Mouse (Mus musculus): ENCODE results near the gene Lce1a1. TPM values are rescaled to one million over a fixed set of nuclear protein-coding genes. Genes with fewer than 3 reads are reported as not detected.

Lce1a1 gene
- polyA plus RNA-seq, 2 experiments, result not detected

DNA sequence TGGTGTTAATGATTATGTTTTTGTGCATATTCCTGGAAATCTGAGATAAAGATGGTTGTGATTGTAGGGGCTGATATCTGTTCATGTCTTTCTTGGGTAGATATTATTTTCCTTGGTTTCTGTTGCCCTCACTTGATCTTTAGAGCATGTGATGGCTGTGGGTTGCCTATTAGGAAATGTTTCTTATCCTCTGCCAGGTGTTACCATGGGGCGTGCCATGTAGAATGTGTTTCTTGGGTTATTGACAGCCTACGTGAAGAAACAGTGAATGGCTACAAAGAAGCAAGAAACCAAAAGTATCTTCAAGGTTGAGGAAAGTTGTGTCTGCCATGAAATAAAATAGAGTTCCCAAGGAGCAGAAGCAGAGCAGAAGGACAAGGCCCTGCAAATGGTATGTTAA is 49.7 kb downstream of the Lce1a1 start:
- Histone ChIP-seq H3K9ac (ENCODE audit: low read depth, low read length, severe bottlenecking) (no peak overlapping the region), H3K4me2 (replicated peaks; ENCODE audit: low read depth, low read length, severe bottlenecking) (no peak overlapping the region), H3K36me3 (ENCODE audit: control insufficient read depth, insufficient read depth, low read length) (no peaks in the 10 kb centered on the region), H3K4me3 (replicated peaks; ENCODE audit: low read length) (no peak overlapping the region), H3K27ac (replicated peaks; ENCODE audit: low read depth, low read length) (no peak overlapping the region), H3K4me1 (ENCODE audit: control insufficient read depth, insufficient read depth, low read length) (no peaks in the 10 kb centered on the region), H3K9me3 (ENCODE audit: control insufficient read depth, low read length) (peaks cover 6% of the 10 kb centered on the region; the same call in 1 of the 2 replicates), H3K27me3 (ENCODE audit: control insufficient read depth, insufficient read depth, low read length) (no peaks in the 10 kb centered on the region)
- TF ChIP-seq POLR2A (IDR thresholded peaks at IDR 0.05; ENCODE audit: borderline replicate concordance, extremely low read depth, insufficient read depth, insufficient read length), result no peak
- no peak for ATAC-seq (ENCODE audit: low FRiP score, low read depth)
- 88% methylated on average over 2 of the region's 2 CpGs for WGBS
- no peak for DNase-seq (ENCODE audit: low spot score)

Other genes with a start within 250 kb of the Lce1a1 start
- gene Sprr2i, start 240.3 kb downstream of the Lce1a1 start, polyA plus RNA-seq (2012; rRNA removed), result not detected in 2 replicates
- not detected in 2 replicates for gene Sprr2i, start 240.3 kb downstream of the Lce1a1 start, polyA plus RNA-seq (2014; fragmentation: Nextera tagmentation; extraction: Ambion mirVana)
- not detected in 2 replicates for gene Sprr2j-ps, start 230.2 kb downstream of the Lce1a1 start, polyA plus RNA-seq (2012; rRNA removed)
- gene Sprr2j-ps, start 230.2 kb downstream of the Lce1a1 start, polyA plus RNA-seq (2014; fragmentation: Nextera tagmentation; extraction: Ambion mirVana), result 0.39 TPM in 1 of 2 replicates, not detected in the other
- 6.2 and 7.4 TPM in 2 replicates for gene Gm9774, start 218.9 kb downstream of the Lce1a1 start, polyA plus RNA-seq (2012; rRNA removed)
- 5.1 and 5.9 TPM in 2 replicates for gene Gm9774, start 218.9 kb downstream of the Lce1a1 start, polyA plus RNA-seq (2014; fragmentation: Nextera tagmentation; extraction: Ambion mirVana)
- not detected in 2 replicates for gene Sprr2k, start 215.7 kb downstream of the Lce1a1 start, polyA plus RNA-seq (2012; rRNA removed)
- gene Sprr2k, start 215.7 kb downstream of the Lce1a1 start, polyA plus RNA-seq (2014; fragmentation: Nextera tagmentation; extraction: Ambion mirVana), result not detected in 2 replicates
- gene Sprr1b, start 209.5 kb downstream of the Lce1a1 start, polyA plus RNA-seq (2012; rRNA removed), result 6.1 and 6.3 TPM in 2 replicates
- gene Sprr1b, start 209.5 kb downstream of the Lce1a1 start, polyA plus RNA-seq (2014; fragmentation: Nextera tagmentation; extraction: Ambion mirVana), result 8.4 and 15.7 TPM in 2 replicates
- not detected in 2 replicates for gene Sprr3, start 189.6 kb downstream of the Lce1a1 start, polyA plus RNA-seq (2012; rRNA removed)
- 0.25 TPM in 1 of 2 replicates, not detected in the other for gene Sprr3, start 189.6 kb downstream of the Lce1a1 start, polyA plus RNA-seq (2014; fragmentation: Nextera tagmentation; extraction: Ambion mirVana)
- 6.4 and 6.5 TPM in 2 replicates for gene Sprr1a, start 162.4 kb downstream of the Lce1a1 start, polyA plus RNA-seq (2012; rRNA removed)
- 12.7 and 21.2 TPM in 2 replicates for gene Sprr1a, start 162.4 kb downstream of the Lce1a1 start, polyA plus RNA-seq (2014; fragmentation: Nextera tagmentation; extraction: Ambion mirVana)
- not detected in 2 replicates for gene Sprr4, start 147.8 kb downstream of the Lce1a1 start, polyA plus RNA-seq (2012; rRNA removed)
- gene Sprr4, start 147.8 kb downstream of the Lce1a1 start, polyA plus RNA-seq (2014; fragmentation: Nextera tagmentation; extraction: Ambion mirVana), result not detected in 2 replicates
- gene 2310046K23Rik, start 113.8 kb downstream of the Lce1a1 start, polyA plus RNA-seq (2012; rRNA removed), result not detected in 2 replicates
- gene 2310046K23Rik, start 113.8 kb downstream of the Lce1a1 start, polyA plus RNA-seq (2014; fragmentation: Nextera tagmentation; extraction: Ambion mirVana), result not detected in 2 replicates
- 0.12 and 0.14 TPM in 2 replicates for gene Ivl, start 74.6 kb downstream of the Lce1a1 start, polyA plus RNA-seq (2012; rRNA removed)
- gene Ivl, start 74.6 kb downstream of the Lce1a1 start, polyA plus RNA-seq (2014; fragmentation: Nextera tagmentation; extraction: Ambion mirVana), result 0.14 and 0.72 TPM in 2 replicates
- gene Smcp, start 59.3 kb downstream of the Lce1a1 start, polyA plus RNA-seq (2012; rRNA removed), result not detected in 2 replicates
- not detected in 2 replicates for gene Smcp, start 59.3 kb downstream of the Lce1a1 start, polyA plus RNA-seq (2014; fragmentation: Nextera tagmentation; extraction: Ambion mirVana)
- not detected in 2 replicates for gene 2210017I01Rik, start 40.8 kb downstream of the Lce1a1 start, polyA plus RNA-seq (2012; rRNA removed)
- not detected in 2 replicates for gene 2210017I01Rik, start 40.8 kb downstream of the Lce1a1 start, polyA plus RNA-seq (2014; fragmentation: Nextera tagmentation; extraction: Ambion mirVana)
- not detected in 2 replicates for gene Lce6a, start 26.6 kb downstream of the Lce1a1 start, polyA plus RNA-seq (2012; rRNA removed)
- gene Lce6a, start 26.6 kb downstream of the Lce1a1 start, polyA plus RNA-seq (2014; fragmentation: Nextera tagmentation; extraction: Ambion mirVana), result 0.59 TPM in 1 of 2 replicates, not detected in the other
- not detected in 2 replicates for gene Lce1b, start 8.6 kb upstream of the Lce1a1 start, polyA plus RNA-seq (2012; rRNA removed)
- gene Lce1b, start 8.6 kb upstream of the Lce1a1 start, polyA plus RNA-seq (2014; fragmentation: Nextera tagmentation; extraction: Ambion mirVana), result not detected in 2 replicates
- gene Lce1a2, start 22.0 kb upstream of the Lce1a1 start, polyA plus RNA-seq (2012; rRNA removed), result not detected in 2 replicates
- not detected in 2 replicates for gene Lce1a2, start 22.0 kb upstream of the Lce1a1 start, polyA plus RNA-seq (2014; fragmentation: Nextera tagmentation; extraction: Ambion mirVana)
- not detected in 2 replicates for gene Lce1c, start 30.9 kb upstream of the Lce1a1 start, polyA plus RNA-seq (2012; rRNA removed)
- gene Lce1c, start 30.9 kb upstream of the Lce1a1 start, polyA plus RNA-seq (2014; fragmentation: Nextera tagmentation; extraction: Ambion mirVana), result not detected in 2 replicates
- gene Lce1d, start 38.9 kb upstream of the Lce1a1 start, polyA plus RNA-seq (2012; rRNA removed), result not detected in 2 replicates
- not detected in 2 replicates for gene Lce1d, start 38.9 kb upstream of the Lce1a1 start, polyA plus RNA-seq (2014; fragmentation: Nextera tagmentation; extraction: Ambion mirVana)
- not detected in 2 replicates for gene Lce1e, start 60.8 kb upstream of the Lce1a1 start, polyA plus RNA-seq (2012; rRNA removed)
- gene Lce1e, start 60.8 kb upstream of the Lce1a1 start, polyA plus RNA-seq (2014; fragmentation: Nextera tagmentation; extraction: Ambion mirVana), result not detected in 2 replicates
- gene Lce1f, start 72.0 kb upstream of the Lce1a1 start, polyA plus RNA-seq (2012; rRNA removed), result not detected in 2 replicates
- not detected in 2 replicates for gene Lce1f, start 72.0 kb upstream of the Lce1a1 start, polyA plus RNA-seq (2014; fragmentation: Nextera tagmentation; extraction: Ambion mirVana)
- gene Gm38119, start 90.8 kb upstream of the Lce1a1 start, polyA plus RNA-seq (2012; rRNA removed), result not detected in 2 replicates
- gene Gm38119, start 90.8 kb upstream of the Lce1a1 start, polyA plus RNA-seq (2014; fragmentation: Nextera tagmentation; extraction: Ambion mirVana), result not detected in 2 replicates
- not detected in 2 replicates for gene Lce1g, start 104.0 kb upstream of the Lce1a1 start, polyA plus RNA-seq (2012; rRNA removed)
- not detected in 2 replicates for gene Lce1g, start 104.0 kb upstream of the Lce1a1 start, polyA plus RNA-seq (2014; fragmentation: Nextera tagmentation; extraction: Ambion mirVana)
- gene Lce1h, start 116.8 kb upstream of the Lce1a1 start, polyA plus RNA-seq (2012; rRNA removed), result not detected in 2 replicates
- gene Lce1h, start 116.8 kb upstream of the Lce1a1 start, polyA plus RNA-seq (2014; fragmentation: Nextera tagmentation; extraction: Ambion mirVana), result not detected in 2 replicates
- gene Lce1i, start 130.6 kb upstream of the Lce1a1 start, polyA plus RNA-seq (2012; rRNA removed), result not detected in 2 replicates
- not detected in 2 replicates for gene Lce1i, start 130.6 kb upstream of the Lce1a1 start, polyA plus RNA-seq (2014; fragmentation: Nextera tagmentation; extraction: Ambion mirVana)
- gene Lce1j, start 142.2 kb upstream of the Lce1a1 start, polyA plus RNA-seq (2012; rRNA removed), result not detected in 2 replicates
- not detected in 2 replicates for gene Lce1j, start 142.2 kb upstream of the Lce1a1 start, polyA plus RNA-seq (2014; fragmentation: Nextera tagmentation; extraction: Ambion mirVana)
- not detected in 2 replicates for gene Lce1k, start 159.6 kb upstream of the Lce1a1 start, polyA plus RNA-seq (2012; rRNA removed)
- not detected in 2 replicates for gene Lce1k, start 159.6 kb upstream of the Lce1a1 start, polyA plus RNA-seq (2014; fragmentation: Nextera tagmentation; extraction: Ambion mirVana)
- gene Kprp, start 178.9 kb upstream of the Lce1a1 start, polyA plus RNA-seq (2012; rRNA removed), result 0.03 TPM in 1 of 2 replicates, not detected in the other
- gene Kprp, start 178.9 kb upstream of the Lce1a1 start, polyA plus RNA-seq (2014; fragmentation: Nextera tagmentation; extraction: Ambion mirVana), result not detected in 2 replicates
- not detected in 2 replicates for gene Lce1l, start 203.0 kb upstream of the Lce1a1 start, polyA plus RNA-seq (2012; rRNA removed)
- not detected in 2 replicates for gene Lce1l, start 203.0 kb upstream of the Lce1a1 start, polyA plus RNA-seq (2014; fragmentation: Nextera tagmentation; extraction: Ambion mirVana)
- gene 2310050C09Rik, start 221.9 kb upstream of the Lce1a1 start, polyA plus RNA-seq (2012; rRNA removed), result 0.05 and 0.06 TPM in 2 replicates
- not detected in 2 replicates for gene 2310050C09Rik, start 221.9 kb upstream of the Lce1a1 start, polyA plus RNA-seq (2014; fragmentation: Nextera tagmentation; extraction: Ambion mirVana)

All from limb, embryonic 14.5 days (tissue).